Mouse (Mus musculus): ENCODE results near the gene Ascl5.

Gene Ascl5

DNA sequence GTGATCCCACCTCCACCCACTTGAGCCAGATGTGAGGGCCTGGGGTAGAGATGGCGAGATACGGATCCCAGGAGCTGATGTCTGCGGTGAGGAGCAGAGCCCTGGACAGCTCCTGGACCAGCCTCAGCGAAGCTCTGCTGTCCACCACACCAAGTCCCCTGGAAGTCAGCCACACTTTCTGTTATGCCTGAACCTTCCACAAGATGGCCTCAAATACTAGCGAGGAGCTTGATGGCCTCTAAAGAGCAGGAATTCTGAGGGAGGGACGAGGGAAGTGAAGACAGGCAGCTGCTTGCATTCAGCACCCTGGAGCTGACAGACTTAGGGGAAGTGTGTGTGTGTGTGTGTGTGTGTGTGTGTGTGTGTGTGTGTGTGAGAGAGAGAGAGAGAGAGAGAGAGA, 861 bp downstream of the Ascl5 start:
- DNase-seq (ENCODE audit: low spot score), result peak; percentile 63

DNA sequence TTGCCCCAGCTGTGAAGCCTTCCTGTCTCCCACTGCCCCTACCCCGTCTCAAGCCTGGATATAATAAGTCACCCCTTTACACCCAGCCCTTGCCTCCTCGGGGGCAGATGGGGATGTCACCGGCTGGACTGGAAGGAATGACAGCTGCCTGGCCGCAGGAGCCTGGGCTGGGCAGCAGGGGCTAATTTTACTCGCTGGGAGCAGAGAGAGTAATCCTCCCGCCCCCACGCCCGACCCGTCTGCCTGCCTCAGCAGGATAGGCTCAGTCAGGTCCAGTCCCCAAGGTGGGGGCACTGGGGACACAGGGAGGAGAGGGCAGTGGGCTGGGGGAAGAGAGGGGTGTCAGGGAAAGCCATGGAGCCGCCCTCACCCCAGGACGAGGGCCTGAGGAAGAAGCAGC, 1.9 kb downstream of the Ascl5 start, which contains the start of gene Cacna1s:
Gene Cacna1s (plus strand): TSS at position 204 of the 400 bp plus-strand sequence.
- no peak for DNase-seq (ENCODE audit: low spot score)

DNA sequence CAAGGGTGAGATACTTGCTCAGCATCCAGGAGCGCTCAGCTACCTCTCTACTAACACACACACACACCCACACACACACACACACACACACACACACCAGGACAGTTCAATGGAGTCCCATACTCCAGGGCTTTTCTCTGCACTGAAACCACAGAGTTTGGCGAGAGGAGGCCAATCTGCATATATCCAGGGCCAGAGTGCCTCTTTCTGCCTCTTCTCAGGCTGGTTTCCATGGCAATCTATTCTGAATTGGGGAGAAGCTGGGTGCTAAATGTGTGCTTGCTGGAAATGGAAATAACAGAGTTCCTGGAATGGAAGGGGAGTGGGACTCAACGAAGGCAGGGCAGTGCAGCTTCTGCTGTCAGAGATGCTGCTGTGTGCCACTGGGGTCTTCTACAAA, 5.2 kb downstream of the Ascl5 start:
- no peak for DNase-seq (ENCODE audit: low spot score)

- DNase-seq (ENCODE audit: low spot score), result no peak
Measured at GRCm38 (mm10) chr1:136058594-136058993, 8.0 kb downstream of the Ascl5 start.

GRCm38 (mm10) chr1:136061041-136061789, 10.6 kb downstream of the Ascl5 start:
- DNase-seq (ENCODE audit: low spot score), result no peak

DNA sequence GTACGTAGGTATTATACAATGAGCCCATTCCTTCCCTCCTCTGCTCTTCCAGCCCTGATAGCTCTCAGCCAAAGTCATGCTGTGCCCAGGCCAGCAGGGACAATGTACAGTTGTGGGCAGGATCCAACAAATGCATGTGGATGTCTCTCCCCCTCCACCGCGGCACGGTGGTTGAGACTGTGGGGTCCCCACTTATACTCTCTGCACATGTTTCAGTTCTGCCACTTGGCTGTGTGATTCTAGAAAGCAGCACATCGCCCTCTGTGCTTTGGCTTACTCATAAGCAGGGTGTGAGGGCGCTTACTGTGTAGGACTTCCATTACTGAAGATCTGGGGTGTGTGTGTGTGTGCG, 11.2 kb downstream of the Ascl5 start:
- no peak for DNase-seq (ENCODE audit: low spot score)

DNA sequence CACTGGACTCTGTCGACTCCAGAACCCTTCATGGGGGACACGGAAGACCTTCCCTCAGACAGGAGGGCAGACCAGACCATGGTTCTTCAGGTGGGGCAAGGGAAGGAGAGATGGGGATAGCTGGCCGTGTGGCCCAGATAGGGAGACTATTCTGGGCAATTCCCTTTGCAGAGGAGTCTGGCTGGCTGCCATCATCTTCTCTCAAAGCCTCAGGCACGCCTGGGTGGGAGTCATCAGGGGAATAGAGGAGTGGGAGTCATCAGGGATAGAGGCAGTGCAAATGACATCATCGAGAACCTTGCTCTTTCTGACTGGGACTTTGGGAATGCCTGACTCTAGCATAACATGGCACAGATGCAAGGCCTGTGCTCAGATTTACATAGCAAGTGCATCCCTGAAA, 13.4 kb downstream of the Ascl5 start:
- DNase-seq (ENCODE audit: low spot score), result no peak

DNA sequence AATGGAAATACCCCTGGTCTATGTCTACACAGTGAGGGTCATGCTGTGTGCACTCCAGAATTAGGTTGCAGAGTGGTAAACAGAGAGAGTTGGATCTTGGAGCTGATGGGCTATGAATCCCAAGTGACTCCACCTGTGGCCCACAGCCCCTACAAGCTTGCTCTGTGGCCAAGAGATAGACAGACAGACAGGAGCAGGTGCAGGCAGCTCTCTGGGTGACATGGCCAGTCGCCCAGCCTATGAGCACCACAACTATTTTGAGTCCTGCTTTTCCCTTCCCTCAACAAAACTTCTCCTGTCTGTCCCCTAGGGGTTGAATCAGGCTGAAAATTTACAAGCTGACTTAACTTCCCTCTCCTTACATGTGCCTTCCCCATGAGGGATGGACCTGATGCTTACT, 16.0 kb downstream of the Ascl5 start:
- no peak for DNase-seq (ENCODE audit: low spot score)

DNA sequence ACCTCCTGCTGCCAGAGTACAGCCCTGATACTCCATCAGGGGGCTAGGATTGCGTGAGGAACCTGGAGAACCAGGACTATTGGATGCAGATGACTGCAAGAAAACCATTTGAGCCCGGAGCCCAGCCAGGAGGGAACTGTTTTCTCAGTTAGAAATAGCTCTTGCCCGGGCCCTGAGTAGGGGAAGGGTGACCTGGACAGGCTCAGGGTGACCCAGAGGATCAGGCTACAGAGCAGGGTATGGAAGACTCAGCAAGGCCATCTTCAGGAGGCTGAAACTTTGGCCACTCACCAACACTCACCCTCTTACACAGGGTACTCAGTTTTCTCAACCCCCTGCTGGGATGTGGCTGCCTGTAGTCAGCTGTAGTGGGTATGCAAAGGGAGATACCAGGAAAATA, 17.0 kb downstream of the Ascl5 start:
- no peak for DNase-seq (ENCODE audit: low spot score)

DNA sequence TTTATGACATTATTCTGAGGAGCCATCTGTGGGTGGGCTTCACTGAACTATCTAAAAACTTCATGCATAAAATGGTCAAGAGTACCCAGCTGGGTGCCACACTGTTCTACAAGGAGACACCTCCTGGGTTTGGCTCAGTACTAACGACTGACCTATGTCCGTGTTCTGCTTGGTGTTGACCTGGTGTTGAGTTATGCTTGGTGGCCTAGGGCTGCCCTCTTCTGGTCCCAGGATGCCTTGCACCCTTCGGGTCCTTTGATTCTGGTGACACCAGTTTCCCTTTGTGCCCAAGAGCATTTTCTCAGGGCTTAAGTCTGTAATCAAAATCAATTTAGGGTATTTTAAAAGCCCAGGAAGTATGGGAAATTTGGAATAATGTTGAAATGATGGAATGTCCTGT, 25.5 kb downstream of the Ascl5 start:
- peak; percentile 13 for DNase-seq (ENCODE audit: low spot score)

DNA sequence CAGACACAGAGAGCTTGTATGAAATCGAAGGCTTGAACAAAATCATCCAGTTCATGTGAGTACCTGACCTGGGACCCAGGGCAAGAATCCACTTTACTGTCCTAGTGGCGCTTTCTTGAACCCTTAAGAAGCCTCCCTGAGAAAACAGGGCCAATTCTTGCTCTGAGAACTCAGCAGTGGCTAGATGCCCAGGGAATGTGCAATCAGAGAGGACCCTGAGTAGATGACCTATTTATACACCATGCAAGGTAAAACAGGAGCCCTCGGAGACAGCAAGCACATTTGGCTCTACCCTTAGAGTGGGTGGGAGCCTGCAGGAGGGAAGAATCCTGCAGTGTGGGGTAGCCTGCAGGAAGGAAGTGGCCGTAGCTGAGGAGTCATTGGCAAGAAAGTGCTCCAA, 27.1 kb downstream of the Ascl5 start:
- no peak for DNase-seq (ENCODE audit: low spot score)

DNA sequence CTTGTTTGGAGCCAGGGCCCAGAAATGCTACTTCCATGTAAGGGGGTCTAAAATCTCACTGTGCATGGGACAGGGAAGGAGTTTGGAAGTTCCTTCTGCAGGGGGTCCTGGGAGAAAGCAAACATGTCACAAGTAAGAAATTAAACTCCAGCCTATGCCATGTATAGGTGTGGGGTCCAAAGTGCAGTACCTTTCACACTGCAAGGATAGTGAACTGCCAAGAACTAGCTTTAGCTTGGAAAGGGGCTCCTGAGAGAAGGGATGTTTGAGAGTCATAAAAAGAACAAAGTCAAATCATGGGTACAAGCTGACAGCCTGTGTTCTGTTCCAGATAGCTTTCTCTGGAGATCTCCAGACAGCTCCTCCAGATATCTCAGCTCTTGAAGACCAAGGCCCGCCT, 30.6 kb downstream of the Ascl5 start:
- no peak for DNase-seq (ENCODE audit: low spot score)

GRCm38 (mm10) chr1:136085988-136086685, 35.5 kb downstream of the Ascl5 start:
- no peak for DNase-seq (ENCODE audit: low spot score)

- no peak for DNase-seq (ENCODE audit: low spot score)
Measured at GRCm38 (mm10) chr1:136089368-136090165, 39.0 kb downstream of the Ascl5 start.

- DNase-seq (ENCODE audit: low spot score), result no peak
Measured at GRCm38 (mm10) chr1:136093726-136094125, 43.1 kb downstream of the Ascl5 start.

- no peak for DNase-seq (ENCODE audit: low spot score)
Measured at GRCm38 (mm10) chr1:136094807-136095206, 44.2 kb downstream of the Ascl5 start.

Data from MN1 (cell line).